Mouse (Mus musculus) layer of hippocampus, postnatal 14 days (tissue): ENCODE data around the gene Ptpn13. TPM values are rescaled to one million over a fixed set of nuclear protein-coding genes. Genes with fewer than 3 reads are reported as not detected.

Source experiments
- DNase-seq, 2 experiments: peaks; one replicate each; pipeline ENCODE4 v3.0.0; 2021 to 2022; ENCODE audit warnings: low spot score in 2 of 2, mixed read lengths in 1 of 2
- total RNA-seq, 2 experiments: library from RNA; stranded (reverse); gene quantifications; 2 replicates each; pipeline ENCODE4 v1.2.3; 2021

Ptpn13 gene
- total RNA-seq, 2 experiments from 2014 or later: 8.2 to 10.1 TPM

GRCm38 (mm10) chr5:103637162-103637561, 212.2 kb downstream of the Ptpn13 start:
- DNase-seq: no peak

- no peak for DNase-seq
Observed at GRCm38 (mm10) chr5:103644167-103644566, 219.2 kb downstream of the Ptpn13 start.

- no peak for DNase-seq
Observed at GRCm38 (mm10) chr5:103647320-103647719, 222.3 kb downstream of the Ptpn13 start.

Other genes with a start within 250 kb of the Ptpn13 start
- gene Mapk10, start 213.9 kb upstream of the Ptpn13 start, total RNA-seq: 100 to 1,000 TPM; 342 to 385 TPM
- under 1 TPM in 1 of 2 experiments, not detected in 1; 0.24 TPM for gene Slc10a6, start 204.2 kb downstream of the Ptpn13 start, total RNA-seq
- gene 1700016H13Rik, start 230.8 kb downstream of the Ptpn13 start, total RNA-seq: not detected